In the genomic region with DNA sequence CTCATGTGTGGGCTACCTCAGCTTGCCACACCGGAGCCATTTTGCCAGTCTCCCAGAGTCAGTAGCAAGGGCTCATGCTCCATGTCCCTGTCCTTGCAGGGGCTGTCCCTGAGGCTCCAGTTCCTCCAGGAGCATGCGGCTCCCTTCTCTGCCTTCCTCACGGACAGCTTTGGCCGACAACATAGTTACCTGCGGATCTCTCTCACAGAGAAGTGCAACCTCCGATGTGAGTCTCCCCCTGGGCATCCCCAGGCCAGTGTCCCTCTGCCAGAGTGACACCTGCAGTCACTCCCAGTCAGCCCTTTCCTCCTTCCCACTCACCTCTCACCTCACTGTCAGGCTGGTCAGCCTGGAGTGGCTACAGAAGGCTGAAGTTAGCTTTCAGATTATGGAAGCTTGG, we compare ENCODE assay signal across 18 mouse cellular contexts. TPM values are rescaled to one million over a fixed set of nuclear protein-coding genes. Genes with fewer than 3 reads are reported as not detected.
DNase-seq lines count a peak whose midpoint lies in the region; ATAC-seq and TF ChIP-seq lines count a peak whose summit lies in the region.
"Had no signal": no experiment of that assay in that cellular context is flagged by ENCODE, and none has a peak within 500 bp of the region (broad histone marks: within the 10 kb centered on the region; RNA-seq: fewer than 3 reads in every experiment).

No protein-coding gene starts in this region.

- H3K9me3 ChIP-seq in forebrain, embryonic 11.5 days (ENCODE audit: control insufficient read depth, low read length), result no peaks in the 10 kb centered on the region
- no peaks in the 10 kb centered on the region for H3K9me3 ChIP-seq in forebrain, postnatal 0 days (ENCODE audit: low read length)
- peaks cover 2% of the 10 kb centered on the region; the same call in 1 of the 2 replicates for H3K9me3 ChIP-seq in G1E (replicated peaks)
- H3K9me3 ChIP-seq in liver, postnatal 0 days (ENCODE audit: low read length), result no peaks in the 10 kb centered on the region
- H3K9me3 ChIP-seq in intestine, postnatal 0 days (ENCODE audit: control insufficient read depth), result no peaks in the 10 kb centered on the region
- H3K9me3 ChIP-seq: embryonic facial prominence, embryonic 15.5 days; hindbrain, embryonic 12.5 days had no signal

- WGBS in forebrain, embryonic 11.5 days, result 95% methylated on average over 6 of the region's 6 CpGs
- 97% methylated on average over 6 of the region's 6 CpGs for WGBS in forebrain, postnatal 0 days
- WGBS in liver, postnatal 0 days (ENCODE audit: insufficient replicate concordance), result 90% methylated on average over 6 of the region's 6 CpGs
- 93% methylated on average over 6 of the region's 6 CpGs for WGBS in intestine, postnatal 0 days

- peaks cover 3% of the 10 kb centered on the region; the same call in 1 of the 2 replicates for H3K36me3 ChIP-seq in forebrain, embryonic 11.5 days (ENCODE audit: control insufficient read depth, insufficient read depth, low read length)
- peaks cover 17% of the 10 kb centered on the region for H3K36me3 ChIP-seq in forebrain, postnatal 0 days (ENCODE audit: insufficient read depth)
- peaks cover 72% of the 10 kb centered on the region for H3K36me3 ChIP-seq in G1E (replicated peaks)
- peaks cover 44% of the 10 kb centered on the region for H3K36me3 ChIP-seq in liver, postnatal 0 days (replicated peaks; ENCODE audit: insufficient read depth, low read length)
- peaks cover 38% of the 10 kb centered on the region for H3K36me3 ChIP-seq in intestine, postnatal 0 days (ENCODE audit: control insufficient read depth, insufficient read depth)

- no peaks in the 10 kb centered on the region; the same call in 1 of the 2 replicates for H3K4me1 ChIP-seq in forebrain, embryonic 11.5 days (replicated peaks; ENCODE audit: control insufficient read depth, insufficient read depth, low read length)
- H3K4me1 ChIP-seq in forebrain, postnatal 0 days (ENCODE audit: insufficient read depth), result peaks cover 9% of the 10 kb centered on the region; the same call in 1 of the 2 replicates
- peaks cover 83% of the 10 kb centered on the region for H3K4me1 ChIP-seq in G1E (ENCODE audit: insufficient read depth, low read depth, low read length)
- peaks cover 39% of the 10 kb centered on the region for H3K4me1 ChIP-seq in liver, postnatal 0 days (ENCODE audit: insufficient read depth)
- peaks cover 9% of the 10 kb centered on the region for H3K4me1 ChIP-seq in intestine, postnatal 0 days (replicated peaks; ENCODE audit: control insufficient read depth, insufficient read depth, low read length)

- H3K4me3 ChIP-seq in forebrain, embryonic 11.5 days (ENCODE audit: low read depth, low read length), result no peak overlapping the region
- H3K4me3 ChIP-seq in forebrain, postnatal 0 days (ENCODE audit: low read depth, low read length), result no peak overlapping the region
- H3K4me3 ChIP-seq in G1E (ENCODE audit: low read depth, low read length), result peak overlapping the region; percentile 34; the same call in 1 of the 2 replicates
- H3K4me3 ChIP-seq in liver, postnatal 0 days (ENCODE audit: low read depth, low read length), result no peak overlapping the region
- H3K4me3 ChIP-seq in intestine, postnatal 0 days (ENCODE audit: low read depth, low read length), result no peak overlapping the region
- H3K4me3 ChIP-seq: embryonic facial prominence, embryonic 15.5 days; forebrain, embryonic 10.5 days; heart, embryonic 12.5 days; hindbrain, embryonic 12.5 days; layer of hippocampus, adult 2 months; limb, embryonic 12.5 days had no signal

- no peak overlapping the region for H3K27ac ChIP-seq in forebrain, embryonic 11.5 days (ENCODE audit: low read depth, low read length)
- no peak overlapping the region for H3K27ac ChIP-seq in forebrain, postnatal 0 days (ENCODE audit: low read depth, low read length)
- H3K27ac ChIP-seq in liver, postnatal 0 days (ENCODE audit: low read depth), result peak overlapping the region; percentile 49
- no peak overlapping the region for H3K27ac ChIP-seq in intestine, postnatal 0 days (ENCODE audit: low read depth, low read length)
- H3K27ac ChIP-seq: forebrain, embryonic 10.5 days; hindbrain, embryonic 12.5 days; layer of hippocampus, adult 2 months; limb, embryonic 12.5 days had no signal

- ATAC-seq in forebrain, embryonic 11.5 days (replicated peaks; ENCODE audit: low FRiP score), result no peak
- no peak for ATAC-seq in forebrain, postnatal 0 days
- no peak for ATAC-seq in G1E (ENCODE audit: extremely low read depth, insufficient number of reproducible peaks, low FRiP score, poor library complexity, severe bottlenecking)
- no peak for ATAC-seq in liver, postnatal 0 days
- no peak for ATAC-seq in intestine, postnatal 0 days
- ATAC-seq in erythroid progenitor cell, adult 5-6 weeks (replicated peaks; ENCODE audit: low FRiP score, poor library complexity, severe bottlenecking), result no peak

- DNase-seq in forebrain, embryonic 11.5 days (ENCODE audit: low spot score), result peak; percentile 28
- no peak for DNase-seq in forebrain, postnatal 0 days
- DNase-seq in kidney, postnatal 10 days, result peak; percentile 6
- no peak for DNase-seq in kidney, postnatal 36 days
- no peak for DNase-seq in G1E (ENCODE audit: low spot score)
- no peak for DNase-seq in liver, postnatal 0 days
- DNase-seq: cerebellum, adult 9-10 months; thymus, adult 18-20 months; thymus, postnatal 36 days had no signal

- no peak overlapping the region for H3K9ac ChIP-seq in forebrain, embryonic 11.5 days (ENCODE audit: low read length)
- no peak overlapping the region for H3K9ac ChIP-seq in forebrain, postnatal 0 days
- 0 out of 2 replicates have a peak overlapping the region, but pooled peaks have one; percentile 8 for H3K9ac ChIP-seq in liver, postnatal 0 days (replicated peaks)
- no peak overlapping the region for H3K9ac ChIP-seq in intestine, postnatal 0 days (ENCODE audit: low read depth, low read length)
- H3K9ac ChIP-seq: embryonic facial prominence, embryonic 15.5 days; heart, embryonic 12.5 days; hindbrain, embryonic 12.5 days; limb, embryonic 12.5 days had no signal

- H3K4me2 ChIP-seq in forebrain, embryonic 11.5 days (ENCODE audit: low read depth, low read length, severe bottlenecking), result no peak overlapping the region
- H3K4me2 ChIP-seq in forebrain, postnatal 0 days (ENCODE audit: low read depth), result no peak overlapping the region
- peak overlapping the region; percentile 50 for H3K4me2 ChIP-seq in liver, postnatal 0 days (ENCODE audit: low read depth, low read length)
- H3K4me2 ChIP-seq in intestine, postnatal 0 days (replicated peaks; ENCODE audit: low read depth), result no peak overlapping the region
- H3K4me2 ChIP-seq: embryonic facial prominence, embryonic 15.5 days; heart, embryonic 12.5 days; hindbrain, embryonic 12.5 days; limb, embryonic 12.5 days; midbrain, embryonic 11.5 days had no signal

- no peaks in the 10 kb centered on the region for H3K27me3 ChIP-seq in forebrain, embryonic 11.5 days (ENCODE audit: control insufficient read depth, insufficient read depth, low read length)
- H3K27me3 ChIP-seq in forebrain, postnatal 0 days (ENCODE audit: insufficient read depth, low read length), result no peaks in the 10 kb centered on the region
- H3K27me3 ChIP-seq in G1E (ENCODE audit: insufficient read depth, low read length), result no peaks in the 10 kb centered on the region
- H3K27me3 ChIP-seq in liver, postnatal 0 days (ENCODE audit: insufficient read depth, low read length), result no peaks in the 10 kb centered on the region
- no peaks in the 10 kb centered on the region for H3K27me3 ChIP-seq in intestine, postnatal 0 days (replicated peaks; ENCODE audit: control insufficient read depth, insufficient read depth, low read length)
- H3K27me3 ChIP-seq: embryonic facial prominence, embryonic 15.5 days; heart, embryonic 12.5 days; hindbrain, embryonic 12.5 days; limb, embryonic 12.5 days had no signal

- TF ChIP-seq CTCF in forebrain, postnatal 0 days (IDR thresholded peaks at IDR 0.05; ENCODE audit: low read depth), result no peak
- TF ChIP-seq CTCF in G1E (IDR thresholded peaks at IDR 0.05; ENCODE audit: low read depth, low read length), result no peak
- no peak for TF ChIP-seq CTCF in liver, postnatal 0 days (IDR thresholded peaks at IDR 0.05; ENCODE audit: low read depth)
- no peak for TF ChIP-seq CTCF in intestine, postnatal 0 days (IDR thresholded peaks at IDR 0.05; ENCODE audit: low read depth)

- no peak for TF ChIP-seq EP300 in liver, postnatal 0 days (IDR thresholded peaks at IDR 0.05; ENCODE audit: low read depth)

RNA-seq across cellular contexts. Expression of gene Mocs1, which starts 4.9 kb away (rescaled TPM):
- 5.6 and 7.4 TPM in 2 replicates for polyA plus RNA-seq in forebrain, embryonic 11.5 days (2014; fragmentation: Nextera tagmentation; extraction: Ambion mirVana)
- 9.3 and 12.7 TPM in 2 replicates for total RNA-seq in forebrain, postnatal 0 days (2014; rRNA removed)
- 4.2 and 4.6 TPM in 2 replicates for polyA plus RNA-seq in forebrain, postnatal 0 days (2015; fragmentation: Nextera tagmentation; extraction: Ambion mirVana)
- total RNA-seq in G1E (2014; fragmentation: Nextera tagmentation), result 55.0 and 85.5 TPM in 2 replicates
- total RNA-seq in G1E (2017), result 30.2 and 32.2 TPM in 2 replicates
- polyA plus RNA-seq in G1E (2012), result 37.0 and 38.8 TPM in 2 replicates
- 8.8 and 11.8 TPM in 2 replicates for polyA plus RNA-seq in liver, postnatal 0 days (2015; fragmentation: Nextera tagmentation; extraction: Ambion mirVana)
- polyA plus RNA-seq in intestine, postnatal 0 days (2015; fragmentation: Nextera tagmentation; extraction: Ambion mirVana), result 9.7 and 11.1 TPM in 2 replicates
- 131 and 136 TPM in 2 replicates for total RNA-seq in erythroid progenitor cell, adult 5-6 weeks (2015; ENCODE audit: low replicate concordance)
- total RNA-seq in erythroid progenitor cell, adult 5-6 weeks (2017; ENCODE audit: low replicate concordance), result 39.0 and 42.9 TPM in 2 replicates

Comparison
In these comparisons a context has a peak if more than half of its experiments do, and no peak if none do; other contexts are left out.
1. DNase-seq: peak in forebrain, embryonic 11.5 days (single experiment) and kidney, postnatal 10 days (single experiment); none in forebrain, postnatal 0 days (single experiment), kidney, postnatal 36 days (0 of 2), G1E (single experiment) and liver, postnatal 0 days (single experiment).